Mouse (Mus musculus) lung, adult 2 months (tissue): Measurements from ENCODE around the gene Sdhc.

Source experiments
- CTCF ChIP-seq: fragments of 200-500 bp; IDR thresholded peaks from 2 replicates; pipeline ENCODE4 v1.5.1; 2011; ENCODE audit warnings: mild to moderate bottlenecking, low read length, control low read depth; ENCODE audit not compliant: insufficient read depth
- POLR2A ChIP-seq: fragments of 200-500 bp; IDR thresholded peaks from 2 replicates; pipeline ENCODE4 v1.6.1; 2011; ENCODE audit warnings: low read depth, mild to moderate bottlenecking, control low read depth, low read length, borderline replicate concordance; ENCODE audit errors: extremely low read depth

- TF ChIP-seq POLR2A (no peak), CTCF (no peak)
Measured at GRCm38 (mm10) chr1:171165629-171166345, 15.4 kb upstream of the Sdhc start.
